Mouse (Mus musculus) lung, postnatal 0 days (tissue): ENCODE data around the gene Psma6. TPM values are rescaled to one million over a fixed set of nuclear protein-coding genes. Genes with fewer than 3 reads are reported as not detected.
"Not testable (repeated sequence)": the region's sequence is repeated elsewhere in the genome, so short reads cannot be mapped to it uniquely, and the experiment has no call there.

Experiments
- ATAC-seq: fragments of 200-750 bp; cut with Nextera tagmentation; 2 replicates; pipeline ENCODE4 v1.8.0; 2017; ENCODE audit warnings: moderate library complexity
- DNase-seq: peaks from one replicate; pipeline ENCODE4 v3.0.0-alpha.2; 2016; ENCODE audit warnings: low spot score
- H3K27ac ChIP-seq: fragments of 300-500 bp; sonication (generic); 2 replicates; pipeline ENCODE4 v1.5.1; 2014; ENCODE audit warnings: antibody characterized with exemption, mild to moderate bottlenecking, low read length, mixed read lengths
- H3K27me3 ChIP-seq: fragments of 300-500 bp; sonication (generic); replicated peaks from 2 replicates; pipeline ENCODE4 v1.6.1; 2014; ENCODE audit warnings: low read length, mixed read lengths; ENCODE audit not compliant: insufficient read depth
- H3K36me3 ChIP-seq: fragments of 300-500 bp; sonication (generic); 2 replicates; pipeline ENCODE4 v1.6.1; 2014; ENCODE audit warnings: low read length, mixed read lengths; ENCODE audit not compliant: insufficient read depth
- H3K4me1 ChIP-seq: fragments of 300-500 bp; sonication (generic); 2 replicates; pipeline ENCODE4 v1.6.1; 2014; ENCODE audit warnings: antibody characterized with exemption, low read depth, low read length, mixed read lengths; ENCODE audit not compliant: insufficient read depth
- H3K4me2 ChIP-seq: fragments of 300-500 bp; sonication (generic); replicated peaks from 2 replicates; pipeline ENCODE4 v1.6.1; 2014; ENCODE audit warnings: low read depth, mild to moderate bottlenecking, low read length, moderate library complexity, mixed read lengths
- H3K4me3 ChIP-seq: fragments of 300-500 bp; sonication (generic); 2 replicates; pipeline ENCODE4 v1.5.1; 2014; ENCODE audit warnings: low read depth, low read length
- H3K9ac ChIP-seq: fragments of 300-500 bp; sonication (generic); replicated peaks from 2 replicates; pipeline ENCODE4 v1.6.1; 2014; ENCODE audit warnings: low read depth, mild to moderate bottlenecking
- H3K9me3 ChIP-seq: fragments of 300-500 bp; sonication (generic); 2 replicates; pipeline ENCODE4 v1.6.1; 2016; ENCODE audit warnings: low read length, mixed read lengths
- CTCF ChIP-seq: IDR thresholded peaks from 2 replicates; pipeline ENCODE4 v1.5.1; 2016; ENCODE audit warnings: antibody characterized with exemption, mild to moderate bottlenecking
- EP300 ChIP-seq: IDR thresholded peaks from 2 replicates; pipeline ENCODE4 v1.6.1; 2016; ENCODE audit warnings: antibody characterized with exemption, mild to moderate bottlenecking, control low read depth
- WGBS: fragments of 180-500 bp; shearing (Covaris S2); extraction: QIAGEN DNeasy Blood & Tissue Kit; methylation state at CpG from one replicate; pipeline ENCODE4 v1.1.7; 2014; 5-methylcytosine and 5-hydroxymethylcytosine counted together
- polyA plus RNA-seq: library from polyadenylated mRNA; unstranded; fragments of >200 nt; fragmentation: Nextera tagmentation; extraction: Ambion mirVana; gene quantifications from 2 replicates; pipeline ENCODE4 v1.2.1, GENCODE M21; 2015

Psma6 gene
- polyA plus RNA-seq, 1 experiment from 2014 or later = 292 TPM

GRCm38 (mm10) chr12:55389132-55390081 lies 5.4 kb downstream of the Psma6 start:
- H3K27ac ChIP-seq = peak overlapping the region; percentile 68
- H3K9ac ChIP-seq = no peak overlapping the region
- H3K4me2 ChIP-seq = peak overlapping the region; percentile 34; the same call in 1 of the 2 replicates
- WGBS = 51% methylated on average over 17 of the region's 17 CpGs
- H3K27me3 ChIP-seq = no peaks in the 10 kb centered on the region
- H3K4me1 ChIP-seq = peaks cover 7% of the 10 kb centered on the region; the same call in 1 of the 2 replicates
- ATAC-seq (peak; percentile 36), DNase-seq (peak; percentile 66)
- H3K9me3 ChIP-seq = no peaks in the 10 kb centered on the region
- H3K36me3 ChIP-seq = no peaks in the 10 kb centered on the region
- 0 out of 2 replicates have a peak, but pooled peaks have one; percentile 21 for TF ChIP-seq EP300
- TF ChIP-seq CTCF = no peak
- H3K4me3 ChIP-seq = no peak overlapping the region

- no peaks in the 10 kb centered on the region for H3K36me3 ChIP-seq
- H3K27ac ChIP-seq = no peak overlapping the region
- H3K9ac ChIP-seq = no peak overlapping the region
- no peak for TF ChIP-seq CTCF
- no peak overlapping the region for H3K4me3 ChIP-seq
- peaks cover 7% of the 10 kb centered on the region; the same call in 1 of the 2 replicates for H3K4me1 ChIP-seq
- peak; percentile 5 for DNase-seq
- H3K4me2 ChIP-seq = no peak overlapping the region
- no peak for ATAC-seq
- H3K9me3 ChIP-seq = no peaks in the 10 kb centered on the region
- H3K27me3 ChIP-seq = no peaks in the 10 kb centered on the region
Observed at GRCm38 (mm10) chr12:55392120-55392519, 8.1 kb downstream of the Psma6 start.

- 82% methylated on average over 11 of the region's 11 CpGs for WGBS
Observed at GRCm38 (mm10) chr12:55392733-55393577, 8.9 kb downstream of the Psma6 start.

GRCm38 (mm10) chr12:55395601-55396000 lies 11.6 kb downstream of the Psma6 start:
- not testable (repeated sequence) for H3K36me3 ChIP-seq, ATAC-seq, H3K9ac ChIP-seq, H3K9me3 ChIP-seq, H3K27me3 ChIP-seq, H3K27ac ChIP-seq, H3K4me2 ChIP-seq, DNase-seq, H3K4me3 ChIP-seq
- 90% methylated on average over 11 of the region's 14 CpGs for WGBS
- H3K4me1 ChIP-seq = peaks cover 13% of the 10 kb centered on the region; the same call in 1 of the 2 replicates

More at GRCm38 (mm10) chr12:55392733-55393577, 8.9 kb downstream of the Psma6 start:
- no peak for ATAC-seq
- Histone ChIP-seq H3K4me3 (no peak overlapping the region), H3K27ac (no peak overlapping the region), H3K9ac (no peak overlapping the region), H3K4me2 (no peak overlapping the region), H3K9me3 (no peaks in the 10 kb centered on the region), H3K36me3 (no peaks in the 10 kb centered on the region), H3K27me3 (no peaks in the 10 kb centered on the region), H3K4me1 (peaks cover 9% of the 10 kb centered on the region; the same call in 1 of the 2 replicates)
- TF ChIP-seq CTCF = no peak
- TF ChIP-seq EP300 = no peak
- no peak for DNase-seq

GRCm38 (mm10) chr12:55396536-55396935 lies 12.5 kb downstream of the Psma6 start:
- no peak for ATAC-seq

More at GRCm38 (mm10) chr12:55396536-55396935, 12.5 kb downstream of the Psma6 start:
- Histone ChIP-seq H3K27me3 (no peaks in the 10 kb centered on the region), H3K9me3 (no peaks in the 10 kb centered on the region), H3K27ac (no peak overlapping the region), H3K36me3 (no peaks in the 10 kb centered on the region), H3K4me1 (peaks cover 13% of the 10 kb centered on the region; the same call in 1 of the 2 replicates), H3K9ac (no peak overlapping the region), H3K4me2 (no peak overlapping the region), H3K4me3 (no peak overlapping the region)
- TF ChIP-seq EP300 (no peak), CTCF (no peak)
- no peak for DNase-seq
- WGBS = 87% methylated on average over 4 of the region's 4 CpGs
